Mouse (Mus musculus) gastrocnemius, postnatal 10 days (tissue): ENCODE measurements around the gene Mutyh. TPM values are rescaled to one million over a fixed set of nuclear protein-coding genes. Genes with fewer than 3 reads are reported as not detected.
"Not testable (repeated sequence)": the region's sequence is repeated elsewhere in the genome, so short reads cannot be mapped to it uniquely, and the experiment has no call there.

Experiments
- DNase-seq: peaks from one replicate; pipeline ENCODE4 v3.0.0; 2021; ENCODE audit warnings: mixed read lengths
- total RNA-seq, 2 experiments: library from RNA; stranded (reverse); gene quantifications; 2 replicates each; pipeline ENCODE4 v1.2.3; 2021

Mutyh gene
- total RNA-seq, 2 experiments from 2014 or later, result 1.4 to 3.9 TPM

DNA sequence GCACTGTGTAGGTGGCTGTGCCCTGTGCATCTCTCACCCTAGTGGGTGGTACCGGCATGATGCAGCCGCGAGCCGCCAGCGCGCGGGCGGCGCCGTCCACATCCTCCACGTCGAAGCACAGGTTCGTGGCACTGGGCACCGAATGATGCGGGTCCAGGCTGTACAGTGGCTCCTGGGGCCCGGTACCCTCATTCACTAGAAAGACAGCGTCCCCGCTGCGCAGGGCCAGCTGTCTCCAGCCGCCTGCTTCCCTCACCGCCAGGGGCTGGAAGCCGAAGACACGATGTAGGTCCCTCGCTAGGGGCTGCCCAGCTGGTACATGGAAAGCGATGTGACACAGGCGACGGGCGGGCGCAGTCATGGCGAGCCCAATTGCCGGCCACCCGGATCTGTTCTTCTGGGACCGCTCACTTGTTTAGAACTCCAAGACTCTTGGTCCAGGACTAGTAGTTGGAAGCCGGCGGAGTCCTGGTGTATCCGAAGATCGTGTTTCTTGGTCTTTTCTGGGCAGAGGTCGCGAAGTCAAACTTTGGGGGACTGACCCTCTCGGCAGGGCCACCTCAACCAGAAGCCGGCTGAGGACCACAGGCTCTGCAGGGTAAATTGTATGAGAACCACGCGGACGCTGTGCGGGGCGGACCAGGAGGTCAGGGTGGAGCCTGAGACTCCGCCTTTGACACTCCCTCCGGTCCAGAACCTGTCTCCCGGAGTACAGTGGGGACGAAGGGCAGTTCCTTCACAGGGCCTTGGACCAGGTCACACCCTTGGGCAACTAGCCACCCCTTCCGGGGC, 13.6 kb downstream of the Mutyh start:
- peak; percentile 65 for DNase-seq

DNA sequence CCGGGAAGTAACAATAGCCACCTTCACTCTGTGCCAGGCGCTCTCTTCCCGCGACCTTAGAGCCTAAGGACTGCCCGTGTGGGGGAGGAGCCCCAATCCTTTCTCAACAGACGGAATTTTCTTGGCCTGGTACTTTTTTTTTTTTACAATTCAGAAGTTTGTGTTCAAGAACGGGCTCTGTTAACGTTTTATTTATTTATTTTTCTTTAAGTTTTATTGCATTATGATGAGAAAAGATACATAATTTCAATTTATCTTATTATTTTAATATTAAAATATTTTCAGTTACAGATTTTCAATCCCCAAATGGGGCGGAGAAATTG, 14.1 kb downstream of the Mutyh start, which contains the start of gene Hpdl:
Gene Hpdl, minus strand, starts transcription at position 14 of the 323 bp plus-strand sequence.
- no peak for DNase-seq

DNA sequence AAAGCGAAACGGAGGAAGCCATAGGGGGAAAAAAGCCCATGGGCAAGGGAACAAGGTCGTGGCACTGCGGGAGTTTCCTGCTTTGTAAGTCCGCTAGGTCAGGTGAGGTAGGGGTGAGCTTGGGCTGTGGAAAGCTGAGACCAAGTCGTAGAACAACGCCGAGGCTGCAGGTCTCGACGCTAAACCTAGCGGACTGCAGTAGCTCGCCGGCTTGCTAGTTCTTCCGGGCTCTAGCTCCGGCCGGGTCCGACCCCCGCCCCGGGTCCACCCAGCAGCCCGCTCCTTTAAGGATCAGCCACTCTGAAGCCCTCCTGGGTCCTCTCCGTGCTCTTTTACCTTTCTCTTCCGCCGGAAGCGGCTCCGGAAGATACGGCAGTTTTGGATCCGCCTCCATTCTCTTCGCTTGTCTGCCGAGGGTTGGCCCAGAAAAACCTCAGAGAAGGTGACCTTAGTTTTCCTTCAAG, 17.1 kb downstream of the Mutyh start:
- DNase-seq, result peak; percentile 55

DNA sequence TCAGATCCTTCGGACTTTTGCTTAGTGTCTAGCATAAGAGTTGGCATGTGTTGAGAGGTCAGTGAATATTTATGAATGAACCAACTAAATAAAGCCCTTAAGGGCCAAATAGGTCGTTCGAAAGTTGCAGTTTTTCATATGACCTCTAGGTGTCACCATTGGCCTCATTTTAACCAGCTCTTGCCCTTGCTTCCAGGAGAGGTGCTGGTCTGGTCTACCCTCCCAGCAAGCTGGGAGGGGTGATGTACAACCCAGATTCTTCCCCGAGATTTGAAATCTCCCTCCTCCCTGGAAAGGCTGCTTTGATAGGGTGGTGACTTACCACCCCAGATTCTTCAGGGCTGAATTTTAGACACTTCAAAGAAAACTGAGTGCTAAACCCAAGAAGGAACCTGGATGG, 20.3 kb downstream of the Mutyh start:
- DNase-seq, result no peak

DNA sequence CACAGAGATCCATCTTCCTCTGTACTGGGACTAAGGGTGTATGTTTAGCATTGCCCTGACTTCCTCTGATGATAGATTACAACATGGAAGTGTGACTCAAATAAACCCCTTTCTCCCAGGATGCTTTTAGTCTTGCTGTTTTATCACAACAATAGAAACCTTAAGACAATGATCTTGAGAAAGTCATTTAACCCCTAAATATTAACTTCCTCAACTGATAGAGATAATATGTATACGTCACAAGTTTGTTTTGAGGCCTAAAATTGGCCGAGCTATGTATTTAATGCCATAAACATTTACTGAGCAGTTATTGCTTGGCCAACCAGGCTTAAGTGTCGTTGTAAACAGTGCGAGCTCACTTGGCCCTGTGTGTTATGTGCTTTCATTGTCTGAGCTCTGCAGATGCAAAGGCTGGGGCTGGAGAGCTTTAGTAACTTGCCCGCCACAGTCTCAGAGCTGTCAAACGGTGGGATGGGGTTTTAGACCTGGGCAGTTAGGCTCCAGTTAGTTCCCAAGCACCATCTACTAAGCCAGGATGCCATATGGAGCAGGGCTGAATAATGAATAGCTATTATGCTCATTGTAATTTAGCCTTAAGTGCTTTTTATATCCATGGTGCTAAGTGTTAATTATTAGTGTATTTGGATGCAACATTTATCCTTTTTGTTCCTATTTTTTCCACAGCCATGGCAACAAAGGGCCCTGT, 22.0 kb downstream of the Mutyh start:
- DNase-seq, result no peak

DNA sequence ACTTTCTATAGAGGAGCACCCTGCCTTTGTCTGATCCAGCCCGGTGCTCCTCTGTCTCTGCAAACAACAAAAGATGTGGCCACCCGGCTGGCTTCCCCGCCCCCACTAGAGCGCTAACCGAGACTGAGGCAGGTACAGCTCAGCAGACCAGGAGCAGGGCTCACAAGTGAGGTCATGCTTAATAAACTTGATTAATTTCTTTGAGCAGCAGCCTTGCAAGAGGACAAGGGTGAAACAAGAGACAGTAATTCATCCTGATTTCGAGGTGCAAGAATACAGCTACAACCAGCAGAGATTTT, 22.5 kb downstream of the Mutyh start:
- no peak for DNase-seq

DNA sequence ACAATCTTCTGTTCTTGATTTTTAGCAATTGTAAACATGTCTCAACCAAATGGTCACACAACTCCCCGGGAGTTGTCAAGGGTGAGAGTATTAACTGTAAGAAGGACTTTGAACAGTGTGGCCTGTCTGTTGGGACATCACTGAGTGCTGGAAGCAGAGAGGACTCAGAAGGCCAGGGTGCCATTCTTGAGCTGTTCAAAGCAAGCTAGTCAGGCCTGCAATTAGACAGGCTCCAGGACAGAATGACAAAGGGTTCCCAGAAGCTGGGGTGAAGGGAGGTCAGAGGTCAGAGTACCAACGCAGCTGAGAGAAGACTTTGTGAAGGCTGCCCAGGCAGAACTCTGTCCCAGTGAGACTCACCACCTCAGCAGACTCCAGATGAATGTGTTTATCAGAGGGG, 31.5 kb downstream of the Mutyh start:
- DNase-seq, result no peak

DNA sequence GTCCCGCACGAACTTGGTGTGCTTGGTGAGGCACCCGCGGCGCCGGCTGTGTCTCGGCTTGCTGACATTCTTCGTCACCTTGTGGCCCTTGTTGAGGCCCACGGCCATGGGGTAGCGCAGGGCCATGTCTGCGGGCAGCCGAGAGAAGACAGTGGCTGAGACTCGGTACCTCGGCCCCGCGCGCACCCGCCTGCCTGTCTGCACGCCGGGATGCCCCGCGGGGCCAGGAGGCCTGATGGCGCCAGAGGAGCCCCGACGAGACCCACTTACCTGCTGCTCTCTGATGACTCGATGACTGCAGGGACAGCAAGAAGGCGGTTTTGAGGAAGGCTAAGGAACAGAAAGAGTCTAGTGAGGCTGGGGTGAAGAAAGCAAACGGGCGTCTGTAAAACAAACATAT, 32.6 kb downstream of the Mutyh start:
- not testable (repeated sequence) for DNase-seq

DNA sequence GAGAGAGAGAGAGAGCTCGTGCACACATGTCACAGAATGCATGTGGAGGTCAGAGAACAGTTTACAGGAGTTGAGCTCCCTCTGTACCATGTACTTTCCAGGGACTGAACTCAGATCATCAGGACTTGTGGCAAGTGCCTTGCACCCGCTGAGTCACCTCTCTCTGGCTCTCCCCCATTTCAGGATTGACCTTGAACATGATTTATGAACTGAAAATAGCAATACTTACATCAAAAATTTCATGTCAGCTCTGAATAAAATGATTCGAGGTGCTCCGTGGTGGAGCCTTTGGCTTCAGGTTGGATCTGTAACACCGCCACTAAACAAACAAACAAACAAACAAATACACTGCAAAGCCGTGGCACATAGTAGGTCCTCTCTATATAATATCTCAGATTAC, 33.3 kb downstream of the Mutyh start:
- no peak for DNase-seq

DNA sequence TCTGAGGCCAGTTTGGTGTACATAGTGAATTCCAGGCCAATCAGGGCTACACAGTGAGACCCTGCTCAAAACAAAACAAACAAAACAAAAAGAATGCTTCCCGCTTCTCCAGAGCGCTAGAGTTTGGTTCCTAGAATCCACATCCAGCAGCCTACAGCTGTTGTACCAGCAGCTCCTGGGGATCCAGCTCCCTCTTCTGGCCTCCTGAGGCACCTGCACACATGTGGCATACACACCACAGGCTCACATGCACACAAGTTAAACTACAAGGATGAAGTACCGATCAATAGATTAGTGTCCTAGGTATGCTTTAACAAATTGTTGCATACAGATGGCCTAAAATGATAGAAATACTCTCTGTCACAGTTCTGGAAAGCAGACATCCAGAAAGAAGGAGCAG, 36.8 kb downstream of the Mutyh start:
- DNase-seq, result no peak

DNA sequence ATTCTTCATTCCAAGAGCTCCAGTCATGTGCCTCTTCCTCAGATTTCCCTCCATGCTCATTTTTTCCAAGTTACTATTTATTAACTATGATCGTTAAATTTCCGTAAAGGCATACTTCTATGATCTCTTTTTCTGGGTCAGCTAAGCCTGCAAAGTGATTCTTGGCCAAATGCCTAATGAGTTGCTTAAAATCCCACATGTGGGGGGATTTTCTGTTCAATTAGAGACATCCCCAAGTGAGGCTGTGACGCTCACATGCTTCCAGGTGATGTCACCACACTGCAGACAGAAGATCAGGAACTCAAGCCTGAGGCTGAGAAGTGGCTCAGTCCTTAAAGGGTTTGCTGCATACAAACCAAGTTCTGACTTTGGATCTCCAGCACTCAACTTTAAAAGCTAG, 42.4 kb downstream of the Mutyh start:
- DNase-seq, result no peak

DNA sequence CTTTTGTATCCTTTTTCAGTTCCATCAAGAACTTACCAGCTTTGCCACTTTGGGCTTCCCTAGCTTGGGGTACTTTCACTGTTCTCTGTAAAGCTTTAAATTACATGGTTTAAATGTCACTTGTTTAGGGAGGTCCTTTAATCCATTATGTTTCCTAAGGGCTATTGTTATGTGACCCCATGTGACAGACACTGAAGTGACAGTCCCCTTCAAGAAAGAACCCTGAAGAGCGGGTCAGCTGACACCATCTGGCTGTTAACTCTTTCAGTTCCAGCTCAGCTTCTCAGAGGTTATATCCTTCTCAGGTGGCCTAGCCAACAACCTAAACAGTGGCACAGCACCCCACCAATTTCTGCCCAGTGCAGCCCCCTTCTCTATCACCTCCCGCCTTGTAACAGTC, 46.8 kb downstream of the Mutyh start:
- no peak for DNase-seq

DNA sequence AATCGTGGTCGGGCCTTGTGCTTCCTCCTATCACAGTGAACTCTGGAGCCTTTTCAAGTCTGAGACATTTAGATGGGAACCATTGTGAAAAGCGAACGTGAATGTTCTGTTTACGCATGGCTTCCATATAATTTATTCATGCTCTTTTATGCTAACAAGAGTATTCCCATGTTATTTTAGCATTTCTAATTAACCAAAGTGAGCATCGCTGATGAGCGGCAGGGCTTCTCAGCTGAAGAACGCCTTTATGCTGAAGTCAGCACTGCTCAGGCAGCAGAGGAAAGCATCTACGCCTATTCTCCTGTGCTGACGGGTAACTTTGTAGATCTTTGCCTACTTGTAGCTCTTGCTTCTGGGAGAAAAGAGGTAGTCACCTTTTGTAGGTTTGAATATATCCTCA, 49.7 kb downstream of the Mutyh start:
- DNase-seq, result no peak

DNA sequence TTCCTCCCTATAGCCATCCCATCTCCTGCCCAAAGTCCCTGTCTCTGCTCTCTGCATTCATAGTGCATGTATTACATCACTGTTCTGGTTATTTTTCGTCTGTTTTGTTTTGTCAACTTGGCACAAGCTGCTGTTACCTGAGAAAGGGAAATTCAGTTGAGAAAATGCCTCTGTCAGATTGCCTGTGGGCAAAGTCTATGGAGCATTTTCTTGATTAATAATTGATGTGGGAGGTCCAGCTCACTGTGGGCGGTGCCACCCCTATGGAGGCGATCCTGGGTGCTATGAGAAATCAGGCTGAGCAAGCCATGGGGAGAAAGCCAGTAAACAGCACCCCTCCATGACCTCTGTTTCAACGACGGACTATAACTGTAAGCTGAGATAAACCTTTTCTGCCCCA, 52.2 kb downstream of the Mutyh start:
- DNase-seq, result no peak

DNA sequence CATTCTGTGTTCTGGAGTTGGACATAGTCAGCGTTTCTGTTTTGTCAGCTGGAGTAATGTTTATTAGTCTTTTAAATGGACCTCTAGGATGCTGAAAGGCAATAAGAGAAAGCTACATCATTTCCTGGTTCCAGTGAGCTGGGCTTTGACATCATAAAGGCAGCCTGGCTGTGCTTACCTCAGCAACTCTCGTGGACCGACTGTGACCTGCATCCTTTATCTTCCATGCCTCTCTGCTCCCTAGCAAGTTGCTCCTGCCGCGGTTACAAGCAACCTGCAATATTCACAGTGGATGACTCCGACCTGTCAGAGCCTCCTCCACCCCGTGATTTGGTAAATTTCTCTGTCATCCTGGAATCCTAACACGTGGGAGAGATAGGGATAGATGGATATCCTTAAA, 54.5 kb downstream of the Mutyh start:
- no peak for DNase-seq

Other genes starting within 250 kb of the Mutyh start
- 1 to 10 TPM; 2.1 to 2.4 TPM for gene Ccdc17, start 211.1 kb upstream of the Mutyh start, total RNA-seq
- 10 to 100 TPM; 22.2 to 28.5 TPM for gene Nasp, start 179.8 kb upstream of the Mutyh start, total RNA-seq
- 100 to 1,000 TPM; 300 to 334 TPM for gene Akr1a1, start 156.0 kb upstream of the Mutyh start, total RNA-seq
- 100 to 1,000 TPM; 241 to 242 TPM for gene Prdx1, start 122.2 kb upstream of the Mutyh start, total RNA-seq
- 10 to 100 TPM; 23.0 to 25.6 TPM for gene Mmachc, start 99.3 kb upstream of the Mutyh start, total RNA-seq
- gene Ccdc163, start 99.2 kb upstream of the Mutyh start, total RNA-seq, result 1 to 10 TPM; 5.0 to 7.5 TPM
- gene Tesk2, start 86.8 kb upstream of the Mutyh start, total RNA-seq, result 1 to 10 TPM; 2.9 to 3.0 TPM
- 10 to 100 TPM in 1 of 2 experiments, 1 to 10 TPM in 1; 8.3 to 11.7 TPM for gene Toe1, start 83 bp upstream of the Mutyh start, total RNA-seq
- gene Hpdl, start 14.0 kb downstream of the Mutyh start, total RNA-seq, result 1 to 10 TPM; 1.5 to 2.3 TPM
- under 1 TPM; 0.35 to 0.47 TPM for gene Zswim5, start 69.7 kb downstream of the Mutyh start, total RNA-seq
- gene Urod, start 186.7 kb downstream of the Mutyh start, total RNA-seq, result 10 to 100 TPM; 55.3 to 59.7 TPM
- gene Hectd3, start 187.6 kb downstream of the Mutyh start, total RNA-seq, result 10 to 100 TPM; 16.6 to 17.3 TPM
- 10 to 100 TPM; 23.0 to 24.3 TPM for gene Eif2b3, start 211.7 kb downstream of the Mutyh start, total RNA-seq